Mouse (Mus musculus) limb, embryonic 11.5 days (tissue): Measurements from ENCODE around the gene Otof. TPM values are rescaled to one million over a fixed set of nuclear protein-coding genes. Genes with fewer than 3 reads are reported as not detected.
A peak's percentile ranks its signal among the peaks of the same experiment; 100 is the strongest.

Source experiments
- ATAC-seq: fragments of 200-750 bp; cut with Nextera tagmentation; 2 replicates; pipeline ENCODE4 v1.8.0; 2017; ENCODE audit warnings: low read depth; ENCODE audit not compliant: insufficient number of reproducible peaks, low FRiP score, low TSS enrichment
- DNase-seq: peaks from one replicate; pipeline ENCODE4 v3.0.0-alpha.2; 2015; ENCODE audit warnings: low spot score
- H3K27ac ChIP-seq: fragments of 300-500 bp; sonication (generic); replicated peaks from 2 replicates; pipeline ENCODE4 v1.5.1; 2014; ENCODE audit warnings: low read depth, mild to moderate bottlenecking, low read length
- H3K27me3 ChIP-seq: fragments of 300-500 bp; sonication (generic); 2 replicates; pipeline ENCODE4 v1.6.1; 2014; ENCODE audit warnings: mild to moderate bottlenecking, low read length, mixed read lengths; ENCODE audit not compliant: control insufficient read depth, insufficient read depth
- H3K36me3 ChIP-seq: fragments of 300-500 bp; sonication (generic); 2 replicates; pipeline ENCODE4 v1.6.1; 2014; ENCODE audit warnings: mild to moderate bottlenecking, low read length, moderate library complexity, mixed read lengths; ENCODE audit not compliant: control insufficient read depth, insufficient read depth
- H3K4me1 ChIP-seq: fragments of 300-500 bp; sonication (generic); 2 replicates; pipeline ENCODE4 v1.6.1; 2014; ENCODE audit warnings: low read length, mixed read lengths; ENCODE audit not compliant: control insufficient read depth, insufficient read depth
- H3K4me2 ChIP-seq: fragments of 300-500 bp; sonication (generic); 2 replicates; pipeline ENCODE4 v1.6.1; 2014; ENCODE audit warnings: low read depth, mild to moderate bottlenecking, moderate library complexity; ENCODE audit not compliant: severe bottlenecking
- H3K4me3 ChIP-seq: fragments of 300-500 bp; sonication (generic); 2 replicates; pipeline ENCODE4 v1.5.1; 2014; ENCODE audit warnings: low read depth, low read length
- H3K9ac ChIP-seq: fragments of 300-500 bp; sonication (generic); 2 replicates; pipeline ENCODE4 v1.6.1; 2014; ENCODE audit warnings: mild to moderate bottlenecking, low read length
- H3K9me3 ChIP-seq: fragments of 300-500 bp; sonication (generic); 2 replicates; pipeline ENCODE4 v1.6.1; 2016; ENCODE audit warnings: low read length; ENCODE audit not compliant: control insufficient read depth
- WGBS: fragments of 180-500 bp; shearing (Covaris S2); extraction: QIAGEN DNeasy Blood & Tissue Kit; methylation state at CpG from one replicate; pipeline ENCODE4 v1.1.7; 2014; 5-methylcytosine and 5-hydroxymethylcytosine counted together
- polyA plus RNA-seq: library from polyadenylated mRNA; unstranded; fragments of >200 nt; fragmentation: Nextera tagmentation; extraction: Ambion mirVana; gene quantifications from 2 replicates; pipeline ENCODE4 v1.2.1, GENCODE M21; 2014

Gene Otof
- polyA plus RNA-seq, 1 experiment from 2014 or later, result not detected

- 78% methylated on average over 5 of the region's 5 CpGs for WGBS
- Histone ChIP-seq H3K36me3 (no peaks in the 10 kb centered on the region), H3K27me3 (no peaks in the 10 kb centered on the region), H3K27ac (no peak overlapping the region), H3K9me3 (no peaks in the 10 kb centered on the region), H3K4me1 (no peaks in the 10 kb centered on the region), H3K4me2 (no peak overlapping the region), H3K9ac (no peak overlapping the region), H3K4me3 (no peak overlapping the region)
- ATAC-seq, result no peak
- no peak for DNase-seq
These were observed 22.9 kb upstream of the Otof start for GRCm38 (mm10) chr5:30484591-30484990.

- WGBS, result 85% methylated on average over 8 of the region's 8 CpGs
- H3K4me1 ChIP-seq, result no peaks in the 10 kb centered on the region
- ATAC-seq, result no peak
- H3K27ac ChIP-seq, result no peak overlapping the region
- no peak overlapping the region for H3K9ac ChIP-seq
- no peak overlapping the region for H3K4me3 ChIP-seq
- no peak for DNase-seq
- no peaks in the 10 kb centered on the region for H3K9me3 ChIP-seq
- H3K36me3 ChIP-seq, result no peaks in the 10 kb centered on the region
- no peaks in the 10 kb centered on the region for H3K27me3 ChIP-seq
- H3K4me2 ChIP-seq, result no peak overlapping the region
These were observed 21.8 kb upstream of the Otof start for GRCm38 (mm10) chr5:30483533-30483932.

- Histone ChIP-seq H3K9me3 (no peaks in the 10 kb centered on the region), H3K4me3 (no peak overlapping the region), H3K27ac (no peak overlapping the region), H3K4me1 (no peaks in the 10 kb centered on the region), H3K4me2 (no peak overlapping the region), H3K36me3 (no peaks in the 10 kb centered on the region), H3K27me3 (no peaks in the 10 kb centered on the region), H3K9ac (no peak overlapping the region)
- DNase-seq (peak; percentile 87), ATAC-seq (no peak)
- WGBS, result 16% methylated on average over 5 of the region's 5 CpGs
These were observed 20.6 kb upstream of the Otof start for GRCm38 (mm10) chr5:30482319-30482718.

- no peak overlapping the region for H3K4me2 ChIP-seq
- no peaks in the 10 kb centered on the region for H3K9me3 ChIP-seq
- no peaks in the 10 kb centered on the region for H3K36me3 ChIP-seq
- DNase-seq, result peak; percentile 55
- H3K4me3 ChIP-seq, result no peak overlapping the region
- H3K9ac ChIP-seq, result no peak overlapping the region
- H3K27ac ChIP-seq, result no peak overlapping the region
- no peaks in the 10 kb centered on the region for H3K27me3 ChIP-seq
- H3K4me1 ChIP-seq, result no peaks in the 10 kb centered on the region
- ATAC-seq, result no peak
- 41% methylated on average over 10 of the region's 10 CpGs for WGBS
These were observed 14.8 kb upstream of the Otof start for GRCm38 (mm10) chr5:30476534-30476933.

- ATAC-seq (no peak), DNase-seq (no peak)
- Histone ChIP-seq H3K4me1 (no peaks in the 10 kb centered on the region), H3K4me2 (no peak overlapping the region), H3K9ac (no peak overlapping the region), H3K27me3 (no peaks in the 10 kb centered on the region), H3K9me3 (no peaks in the 10 kb centered on the region), H3K27ac (no peak overlapping the region), H3K4me3 (no peak overlapping the region), H3K36me3 (no peaks in the 10 kb centered on the region)
- WGBS, result 72% methylated on average over 5 of the region's 5 CpGs
These were observed 10.4 kb upstream of the Otof start for GRCm38 (mm10) chr5:30472148-30472547.

- no peak overlapping the region for H3K4me3 ChIP-seq
- H3K9me3 ChIP-seq, result no peaks in the 10 kb centered on the region
- no peak overlapping the region for H3K9ac ChIP-seq
- H3K27ac ChIP-seq, result no peak overlapping the region
- H3K27me3 ChIP-seq, result peaks cover 14% of the 10 kb centered on the region
- H3K4me1 ChIP-seq, result no peaks in the 10 kb centered on the region
- WGBS, result 52% methylated on average over 6 of the region's 6 CpGs
- ATAC-seq (no peak), DNase-seq (peak; percentile 36)
- no peak overlapping the region for H3K4me2 ChIP-seq
- no peaks in the 10 kb centered on the region for H3K36me3 ChIP-seq
These were observed 8.7 kb upstream of the Otof start for GRCm38 (mm10) chr5:30470454-30470853.

GRCm38 (mm10) chr5:30466315-30466714 is 4.6 kb upstream of the Otof start:
- Histone ChIP-seq H3K27me3 (peaks cover 17% of the 10 kb centered on the region), H3K4me1 (0 out of 2 replicates have a peak, but pooled peaks cover 2% of the 10 kb centered on the region), H3K36me3 (no peaks in the 10 kb centered on the region), H3K9me3 (no peaks in the 10 kb centered on the region), H3K27ac (no peak overlapping the region), H3K4me3 (peak overlapping the region; percentile 14; the same call in 1 of the 2 replicates), H3K9ac (no peak overlapping the region), H3K4me2 (peak overlapping the region; percentile 41)
- ATAC-seq (no peak), DNase-seq (no peak)
- WGBS, result 42% methylated on average over 9 of the region's 9 CpGs

GRCm38 (mm10) chr5:30465861-30466260 is 4.1 kb upstream of the Otof start, which contains the start of gene 1700001C02Rik:
1700001C02Rik (plus strand) TSS chr5:30466047.
- ATAC-seq (no peak), DNase-seq (no peak)
- H3K4me1 ChIP-seq, result 0 out of 2 replicates have a peak, but pooled peaks cover 2% of the 10 kb centered on the region
- WGBS, result 16% methylated on average over 21 of the region's 21 CpGs
- no peak within 1 kb of the TSS for H3K9ac ChIP-seq
- peaks cover 17% of the 10 kb centered on the region for H3K27me3 ChIP-seq
- no peaks in the 10 kb centered on the region for H3K9me3 ChIP-seq
- no peak within 1 kb of the TSS for H3K27ac ChIP-seq
- peak within 1 kb of the TSS; percentile 14; the same call in 1 of the 2 replicates for H3K4me3 ChIP-seq
- H3K4me2 ChIP-seq, result peak within 1 kb of the TSS; percentile 41
- no peaks in the 10 kb centered on the region for H3K36me3 ChIP-seq

- Histone ChIP-seq H3K27ac (no peak overlapping the region), H3K36me3 (no peaks in the 10 kb centered on the region), H3K9ac (no peak overlapping the region), H3K4me2 (no peak overlapping the region), H3K4me1 (peaks cover 7% of the 10 kb centered on the region; the same call in 1 of the 2 replicates), H3K4me3 (no peak overlapping the region), H3K27me3 (peaks cover under 1% of the 10 kb centered on the region; the same call in 1 of the 2 replicates), H3K9me3 (no peaks in the 10 kb centered on the region)
- 46% methylated on average over 4 of the region's 4 CpGs for WGBS
- ATAC-seq (no peak), DNase-seq (peak; percentile 58)
These were observed 1.6 kb downstream of the Otof start for GRCm38 (mm10) chr5:30460155-30460554.
